Mouse (Mus musculus) ovary, postnatal 10 days (tissue): ENCODE measurements at regions not wholly inside any gene's neighbourhood (a gene's known extent, or its start where the extent isn't known, plus 50 kb on each side); places are given as distances from the start of the nearest gene placed in this dataset.
"Not testable (repeated sequence)": the region's sequence is repeated elsewhere in the genome, so short reads cannot be mapped to it uniquely, and the experiment has no call there.

Experiments
- DNase-seq: peaks from one replicate; pipeline ENCODE4 v3.0.0; 2022; ENCODE audit warnings: low spot score

DNA sequence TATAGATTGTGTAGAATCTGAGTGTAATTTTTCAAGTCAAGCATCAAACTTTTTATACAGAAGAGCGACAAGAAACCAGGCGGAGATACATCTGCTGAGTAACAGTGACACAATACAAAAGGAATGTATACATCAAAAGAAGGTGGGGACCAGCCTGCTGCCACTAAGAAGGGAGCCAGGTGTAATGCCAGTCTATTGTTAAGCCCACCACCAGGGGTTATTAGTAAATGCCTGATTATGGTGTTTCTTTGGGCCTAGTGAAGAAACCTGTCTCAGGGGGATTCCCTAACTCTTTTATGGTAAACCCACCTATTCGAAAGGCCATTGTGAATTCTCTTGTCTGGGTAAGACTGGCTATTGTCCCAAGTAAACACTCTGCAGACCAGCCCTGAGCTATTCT is 126.3 kb upstream of the Thpo start:
- DNase-seq = not testable (repeated sequence)

DNA sequence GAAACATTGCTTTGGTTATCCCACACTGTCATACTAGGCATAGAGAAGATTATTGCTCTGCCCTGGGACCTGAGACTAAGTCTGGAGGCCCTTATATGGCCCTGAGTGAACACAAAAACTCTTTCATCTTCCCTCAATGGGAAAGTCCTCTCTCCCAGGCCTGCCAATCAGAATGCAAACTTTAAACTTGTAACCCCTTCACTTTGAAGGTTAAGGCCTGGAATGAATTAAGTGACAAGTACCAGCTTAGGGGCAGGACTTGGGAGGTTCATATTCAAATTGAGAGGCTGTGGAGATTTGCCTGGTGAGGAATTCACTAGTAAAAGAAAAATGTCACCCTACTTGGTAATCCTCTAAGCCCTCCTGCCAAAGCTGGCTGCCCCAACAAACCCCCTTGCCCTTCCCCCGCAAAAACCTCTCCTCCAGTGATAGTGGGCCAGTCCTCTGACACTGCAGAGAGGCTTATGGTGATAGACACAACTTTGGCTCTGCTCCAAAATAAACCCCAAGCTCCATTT is 120.4 kb upstream of the Thpo start:
- DNase-seq = no peak

DNA sequence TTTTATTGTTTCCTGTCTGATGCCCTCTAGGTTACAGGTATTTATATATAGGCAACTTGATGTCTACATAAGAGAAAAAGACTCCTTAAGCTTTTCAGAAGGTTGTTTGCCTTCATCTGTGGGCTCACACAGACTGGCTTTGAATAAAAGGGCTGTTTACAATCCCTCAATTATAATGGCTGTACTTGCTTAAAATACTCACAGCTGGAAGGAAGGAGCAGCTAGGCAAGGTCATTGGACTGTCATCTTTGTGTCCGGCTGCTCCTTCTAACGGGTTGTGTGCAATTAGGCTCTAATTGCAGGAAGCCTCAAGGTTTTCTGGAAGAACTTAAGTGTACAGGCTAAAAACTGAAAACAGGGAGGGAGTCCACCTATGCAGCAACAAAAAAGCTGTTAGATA is 103.8 kb upstream of the Thpo start:
- no peak for DNase-seq

DNA sequence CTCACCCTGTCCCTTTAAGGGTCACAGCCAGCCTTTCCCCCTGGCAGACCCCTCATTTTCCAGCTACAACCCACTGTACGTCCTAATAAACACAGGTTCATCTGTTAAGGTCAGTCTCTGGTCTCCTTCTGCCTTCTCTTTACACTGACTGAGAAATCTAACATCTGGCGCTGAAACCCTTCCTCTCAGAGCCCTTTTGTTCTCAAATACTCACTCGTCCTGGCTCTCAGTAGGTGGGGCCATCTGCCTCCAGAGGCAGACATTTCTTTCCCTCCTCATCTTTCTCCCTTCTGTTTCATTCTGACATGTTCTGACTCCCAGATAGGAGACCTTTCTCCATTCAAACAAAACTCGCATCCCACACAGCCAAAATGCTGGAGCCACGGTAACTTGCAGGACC is 102.6 kb upstream of the Thpo start:
- DNase-seq = no peak

DNA sequence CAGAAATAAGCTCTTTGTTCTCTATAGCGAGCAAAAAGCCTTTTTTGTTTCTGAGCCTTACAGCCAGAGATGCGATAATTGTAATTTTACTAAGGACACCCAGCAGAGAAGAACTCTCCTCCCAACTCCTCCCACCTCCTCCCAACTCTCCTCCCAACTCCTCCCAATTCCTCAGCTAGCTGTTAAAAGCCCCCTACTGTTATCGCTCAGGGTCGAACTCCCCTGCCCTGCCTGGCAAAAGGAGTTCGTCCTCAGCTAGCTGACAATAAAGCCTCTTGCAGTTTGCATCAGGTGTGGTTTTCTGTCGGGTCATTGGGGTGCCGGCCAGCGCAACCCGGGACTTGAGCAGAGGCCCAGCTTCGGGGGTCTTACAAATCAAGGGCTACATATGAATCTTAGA is 99.5 kb upstream of the Thpo start:
- DNase-seq = not testable (repeated sequence)

DNA sequence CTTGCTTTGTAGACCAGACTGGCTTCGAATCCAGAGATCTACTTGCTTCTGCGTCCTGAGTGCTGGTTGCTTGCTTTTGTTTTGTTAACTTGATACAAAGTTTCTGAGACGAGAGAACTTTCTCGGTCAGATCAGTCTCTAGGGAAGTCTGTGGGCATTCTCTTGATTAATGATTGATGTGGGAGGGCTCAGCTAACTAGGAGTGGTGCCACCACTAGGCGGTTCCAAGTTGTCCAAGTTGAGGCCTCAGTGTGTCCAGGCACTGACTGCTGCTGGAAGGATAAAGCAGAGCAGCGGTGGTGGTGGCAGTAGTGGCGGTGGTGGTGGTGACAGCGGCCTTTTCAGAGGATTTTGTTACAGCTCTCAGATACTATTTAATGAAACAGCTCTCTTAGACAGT is 99.0 kb upstream of the Thpo start:
- no peak for DNase-seq

DNA sequence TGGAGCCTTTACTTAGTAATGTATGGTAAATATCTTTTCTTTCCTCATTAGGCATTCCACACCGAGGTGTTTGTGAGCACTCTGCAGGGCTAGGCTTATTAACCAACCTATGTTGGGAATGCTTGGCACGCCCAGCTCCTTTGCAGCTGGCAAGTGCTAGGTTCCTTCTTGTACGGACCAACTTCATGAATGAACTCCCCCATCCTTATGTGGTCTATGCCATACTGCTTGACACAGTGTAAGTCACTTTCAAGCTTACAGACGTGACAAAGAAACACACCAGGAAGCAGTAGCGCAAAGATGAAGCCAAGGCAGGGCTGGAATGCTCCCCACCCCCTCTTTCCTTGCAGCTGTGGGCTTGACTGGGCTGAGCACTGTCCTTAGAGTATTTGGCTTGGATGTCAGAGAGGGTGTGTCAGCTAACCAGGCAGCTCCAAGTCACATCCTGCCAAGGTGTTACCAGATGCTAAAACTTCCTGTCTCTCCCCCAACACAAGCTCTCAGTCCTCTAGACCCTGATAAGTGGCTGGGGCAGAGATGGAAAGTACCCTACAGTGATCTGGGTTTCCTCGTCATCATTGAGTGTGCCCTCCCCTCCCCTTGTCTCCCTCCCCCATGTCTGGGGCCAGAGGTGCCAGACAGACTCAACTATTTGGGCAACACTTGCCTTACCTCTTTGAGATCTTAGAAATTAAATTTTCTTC is 95.6 kb upstream of the Thpo start:
- no peak for DNase-seq

DNA sequence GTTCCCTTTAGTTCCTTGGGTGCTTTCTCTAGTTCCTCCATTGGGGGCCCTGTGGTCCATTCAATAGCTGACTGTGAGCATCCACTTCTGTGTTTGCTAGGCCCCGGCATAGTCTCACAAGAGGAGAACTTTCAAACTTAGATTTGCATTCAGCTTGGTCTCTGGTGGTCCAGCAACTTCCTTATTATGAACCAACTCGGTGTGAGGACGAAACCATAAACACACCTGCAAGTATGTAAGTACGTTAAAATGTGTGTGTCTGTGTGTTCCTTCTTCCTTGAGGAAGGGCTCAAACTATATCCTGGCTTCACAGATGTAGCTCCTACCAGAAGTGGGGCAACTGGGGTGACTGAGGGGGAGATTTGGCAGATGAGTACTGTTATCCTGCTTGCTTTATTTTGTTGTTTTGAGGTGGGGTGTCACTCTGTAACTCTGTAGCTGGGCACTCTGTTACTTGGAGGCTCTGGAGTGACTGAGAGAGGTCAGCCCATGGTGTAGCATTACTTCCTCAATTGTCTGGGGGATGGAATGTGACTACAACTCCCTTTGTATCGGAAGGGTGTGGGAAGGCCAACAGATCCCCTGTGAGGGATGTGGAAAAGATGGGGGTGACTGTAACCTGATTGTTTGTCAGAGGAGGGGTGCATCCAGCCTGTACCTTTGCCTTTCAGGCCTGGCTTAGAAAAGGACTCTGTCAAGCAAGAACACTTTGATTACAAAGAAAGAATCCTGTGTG is 94.9 kb upstream of the Thpo start:
- no peak for DNase-seq

DNA sequence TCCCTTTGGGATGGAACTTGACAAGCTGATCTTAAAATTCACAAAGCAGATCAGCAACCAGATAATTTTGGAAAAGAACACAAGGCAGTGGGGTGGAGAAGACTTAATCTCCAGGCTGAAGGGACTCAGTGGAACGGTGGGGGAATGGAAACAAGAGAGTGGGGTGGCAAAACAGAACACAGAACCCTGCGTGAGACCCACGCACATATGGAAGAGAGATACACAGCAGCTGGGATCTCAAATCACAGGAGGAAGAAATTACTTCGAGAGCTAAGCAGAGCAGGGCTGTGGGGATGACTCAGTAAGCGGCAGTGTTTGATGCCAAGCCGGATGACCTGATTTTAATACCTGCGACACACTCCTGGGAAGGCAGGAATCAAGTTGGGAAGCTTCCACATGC is 89.9 kb upstream of the Thpo start:
- no peak for DNase-seq

DNA sequence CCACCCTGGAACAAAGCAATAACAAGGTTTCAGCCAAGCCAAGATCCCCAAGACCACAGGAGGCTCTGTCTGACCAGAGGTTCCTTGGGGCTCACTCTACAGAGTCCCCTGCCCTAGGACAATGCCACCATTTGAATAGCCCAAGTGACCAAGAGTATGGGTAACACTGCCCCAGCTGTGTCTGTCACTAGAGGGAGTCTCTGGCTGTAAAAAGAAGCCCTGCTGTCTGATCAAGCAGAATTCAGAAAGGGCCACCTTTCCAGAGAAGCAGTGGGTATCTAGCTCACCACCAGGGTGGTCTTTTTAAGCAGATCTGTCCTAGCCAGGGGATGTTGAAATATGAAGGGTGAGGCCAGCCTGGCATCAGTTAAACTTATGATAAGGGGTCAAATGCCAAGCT is 86.6 kb upstream of the Thpo start:
- DNase-seq = no peak

DNA sequence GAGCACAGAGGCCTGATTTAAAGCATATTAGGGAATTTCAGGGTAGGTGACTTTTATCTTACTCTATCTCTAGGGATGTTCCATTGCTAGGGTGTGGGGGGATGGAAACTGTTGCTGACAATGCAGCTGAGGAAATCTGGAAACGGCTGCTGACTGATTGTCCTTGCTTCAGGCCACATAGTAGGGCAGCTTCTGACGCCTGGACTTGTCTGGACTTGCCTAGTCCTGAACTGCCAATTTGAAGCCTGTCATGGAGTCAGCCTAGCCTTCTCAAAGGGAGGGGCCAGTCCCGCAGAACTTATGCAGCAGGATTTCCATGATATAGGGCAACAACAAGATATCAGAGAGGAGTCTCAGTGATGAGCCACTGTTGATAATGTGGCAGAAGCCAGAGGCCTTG is 85.3 kb upstream of the Thpo start:
- DNase-seq = no peak

DNA sequence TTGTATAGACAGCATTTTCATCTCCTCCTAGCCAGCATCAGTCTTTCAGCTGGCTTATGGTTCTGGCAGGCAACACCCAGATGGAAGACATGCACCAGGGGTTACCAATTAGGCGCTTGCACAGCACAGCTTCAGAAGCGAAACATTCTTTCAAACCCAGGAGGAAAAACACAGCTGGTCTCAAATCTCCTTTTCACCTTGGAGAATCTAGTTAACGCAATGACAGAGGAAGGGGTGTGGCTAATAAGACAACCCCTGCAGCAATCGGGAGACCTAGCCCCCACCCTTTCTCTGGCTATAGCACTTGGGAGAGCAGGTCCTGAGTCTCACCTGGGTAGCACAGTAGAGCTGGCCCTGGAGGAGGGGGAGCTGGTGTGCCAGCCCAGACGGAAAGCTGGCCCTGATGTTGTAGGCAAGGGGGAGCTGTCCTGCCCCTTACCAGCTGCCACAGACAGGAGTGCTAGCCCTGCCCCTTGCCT is 84.4 kb upstream of the Thpo start:
- no peak for DNase-seq

DNA sequence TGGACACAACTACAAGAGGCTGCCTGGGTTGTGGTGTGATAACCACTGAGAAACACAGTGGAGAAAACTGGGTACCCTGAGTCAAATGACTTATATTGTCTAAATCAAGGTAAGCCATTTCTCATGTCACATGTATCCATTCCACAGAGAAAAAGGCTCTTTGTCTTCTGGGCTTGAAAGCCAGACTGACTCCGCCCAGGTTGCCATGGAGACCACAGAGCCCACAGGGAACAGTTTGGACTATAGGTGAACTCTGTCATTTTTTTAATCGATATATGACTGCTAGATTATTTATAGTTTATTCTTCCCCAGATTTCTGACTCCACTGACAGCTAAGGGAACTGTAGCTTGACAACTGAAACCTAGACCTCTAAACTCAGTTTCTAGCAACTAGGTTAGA is 80.7 kb upstream of the Thpo start:
- no peak for DNase-seq

DNA sequence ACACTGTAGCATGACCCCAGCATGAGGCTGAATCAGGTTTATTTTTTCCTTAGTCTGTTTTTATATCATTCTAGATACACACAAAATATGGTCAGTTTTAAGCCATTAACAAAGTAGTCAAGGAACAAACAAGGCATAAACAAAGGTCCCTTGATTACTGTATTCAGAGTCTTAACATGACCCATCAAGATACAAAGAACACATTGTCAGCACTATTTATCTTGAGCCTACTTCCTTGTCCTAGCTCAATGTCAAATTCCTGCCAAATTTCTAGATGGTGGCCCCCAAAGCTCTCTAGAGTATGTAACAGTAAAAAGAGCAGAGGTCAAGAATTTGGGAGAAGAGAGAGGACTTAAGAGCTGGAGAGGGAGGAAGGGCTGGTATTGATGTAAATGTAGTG is 79.9 kb upstream of the Thpo start:
- no peak for DNase-seq

DNA sequence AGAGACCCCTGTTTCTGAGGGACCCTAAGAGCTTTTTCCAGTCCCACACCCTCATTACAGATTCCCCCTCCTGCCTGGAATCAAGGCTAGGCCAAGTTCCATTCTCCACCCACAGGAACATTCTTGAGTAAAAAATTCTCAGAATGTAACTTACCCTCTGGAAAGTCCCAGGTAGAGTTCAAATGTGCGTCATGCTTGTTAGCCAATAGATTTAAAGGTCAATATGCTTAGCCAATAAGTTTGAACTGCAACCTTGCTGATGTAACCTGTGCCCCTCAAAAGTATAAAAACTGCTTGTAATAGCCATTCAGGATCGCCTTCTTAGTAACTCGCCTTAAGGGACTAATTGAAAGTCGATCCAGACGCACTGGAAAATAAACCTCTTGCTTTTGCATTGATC is 77.7 kb upstream of the Thpo start:
- not testable (repeated sequence) for DNase-seq

DNA sequence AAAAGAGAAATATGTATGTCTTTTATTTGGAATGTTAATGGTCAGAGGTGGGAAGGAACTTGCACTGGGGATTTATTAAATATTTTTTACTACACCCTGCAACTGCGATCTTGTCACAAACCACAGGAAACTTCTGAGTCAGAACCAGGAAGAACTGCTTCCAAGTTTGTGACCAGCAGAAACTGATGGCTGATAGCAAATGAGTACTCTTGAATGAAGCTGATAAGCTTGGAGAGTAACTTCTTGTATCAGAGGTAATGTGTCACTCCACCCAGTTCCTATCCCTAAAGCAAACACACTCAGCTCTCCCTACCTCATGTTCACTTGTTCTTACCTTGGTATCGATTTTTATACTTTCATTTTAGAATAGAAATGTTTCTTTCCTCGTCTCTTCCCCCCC is 76.0 kb upstream of the Thpo start:
- DNase-seq = no peak

DNA sequence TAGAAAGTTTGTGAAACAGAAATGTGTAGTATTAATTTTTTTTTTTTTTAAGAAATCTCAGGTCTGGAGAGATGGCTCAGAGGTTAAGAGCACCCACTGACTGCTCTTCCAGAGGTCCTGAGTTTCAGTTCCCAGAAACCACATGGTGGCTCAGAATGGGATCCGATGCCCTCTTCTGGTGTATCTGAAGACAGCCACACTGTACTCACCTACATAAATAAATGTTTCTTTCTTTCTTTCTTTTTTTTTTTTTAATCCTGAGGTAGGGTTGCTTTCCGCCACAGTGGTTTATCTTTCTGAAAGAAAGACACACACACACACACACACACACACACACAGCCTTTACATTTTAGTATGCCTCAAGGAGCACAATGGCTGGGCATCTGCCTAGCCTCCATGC is 74.0 kb upstream of the Thpo start:
- no peak for DNase-seq

DNA sequence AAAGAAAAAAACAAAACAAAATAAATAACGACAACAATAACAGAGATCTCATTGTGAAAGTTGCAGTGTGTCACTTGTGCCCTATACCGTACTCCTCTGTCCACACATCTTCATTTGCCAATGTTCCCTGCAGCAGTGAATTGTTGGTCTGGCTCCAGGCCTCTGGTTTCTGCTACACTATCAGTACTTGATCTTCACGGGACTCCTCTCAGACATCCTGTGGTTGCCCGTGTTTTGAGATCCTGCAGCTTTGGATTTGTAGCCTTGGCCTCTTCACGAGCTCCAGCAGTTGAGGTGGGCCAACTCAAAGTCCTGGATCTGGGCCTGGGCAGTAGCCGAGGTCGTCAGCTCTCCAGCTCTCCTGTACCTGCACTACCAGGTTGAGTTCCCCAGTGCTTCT is 72.4 kb upstream of the Thpo start:
- DNase-seq = no peak

DNA sequence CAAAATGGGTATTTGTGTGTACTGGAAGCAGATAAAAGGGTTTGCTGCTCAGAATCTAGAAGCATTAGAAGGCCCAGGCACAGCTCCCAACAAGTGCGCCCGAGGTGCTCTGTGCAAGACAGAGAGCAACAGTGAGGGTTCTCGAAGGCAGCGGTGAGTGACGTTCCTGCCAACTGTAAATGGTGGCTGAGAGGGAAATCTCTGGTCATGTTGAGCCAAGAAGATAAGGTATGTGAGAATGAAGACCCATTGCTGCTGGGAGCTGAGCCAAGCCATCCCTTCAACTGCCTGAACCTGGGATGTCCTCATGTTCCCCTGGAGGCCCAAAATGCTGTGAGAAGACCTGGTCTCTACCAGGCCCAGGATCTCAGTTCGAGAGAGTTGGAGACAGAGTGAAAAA is 71.5 kb upstream of the Thpo start:
- DNase-seq = no peak

DNA sequence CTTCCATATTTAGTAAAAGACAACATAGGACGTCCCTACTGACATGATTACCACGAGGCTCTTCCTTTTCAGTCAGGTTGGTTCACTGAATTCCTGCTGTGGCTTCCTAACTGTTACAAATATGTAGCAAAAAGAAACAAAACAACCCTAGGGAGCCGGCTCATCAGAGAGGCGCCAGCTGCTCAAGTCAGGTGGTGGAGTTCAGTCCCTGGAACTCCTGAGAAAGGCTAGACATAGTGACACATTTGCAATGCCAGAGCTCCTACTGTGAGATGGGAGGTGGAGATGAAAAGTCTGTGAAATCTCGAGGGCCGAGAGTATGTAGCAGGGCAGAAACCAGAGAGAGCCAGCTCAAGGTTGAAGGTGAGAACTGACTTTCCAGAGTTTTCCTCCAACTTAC is 70.8 kb upstream of the Thpo start:
- DNase-seq = no peak

DNA sequence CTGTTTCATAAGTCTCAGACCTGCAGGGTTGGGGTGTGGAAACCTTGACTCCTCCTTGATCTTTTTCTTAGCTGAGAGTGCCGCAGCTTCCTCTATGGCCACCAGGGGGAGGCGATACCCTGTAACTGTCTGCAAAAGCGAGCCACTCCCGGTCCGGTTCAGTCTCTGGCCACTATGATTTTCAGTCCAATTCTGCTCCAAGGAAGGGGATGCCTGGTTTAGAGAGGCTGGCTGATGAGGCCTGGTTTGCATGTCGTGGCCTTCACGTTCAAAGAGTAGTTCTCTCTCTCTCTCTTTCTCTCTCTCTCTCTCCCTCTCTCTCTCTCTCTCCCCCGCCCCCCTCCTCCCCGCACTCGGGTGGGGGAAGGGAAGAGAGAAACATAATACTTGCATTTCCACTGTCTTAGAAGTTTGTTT is 70.3 kb upstream of the Thpo start:
- DNase-seq = peak; percentile 50

DNA sequence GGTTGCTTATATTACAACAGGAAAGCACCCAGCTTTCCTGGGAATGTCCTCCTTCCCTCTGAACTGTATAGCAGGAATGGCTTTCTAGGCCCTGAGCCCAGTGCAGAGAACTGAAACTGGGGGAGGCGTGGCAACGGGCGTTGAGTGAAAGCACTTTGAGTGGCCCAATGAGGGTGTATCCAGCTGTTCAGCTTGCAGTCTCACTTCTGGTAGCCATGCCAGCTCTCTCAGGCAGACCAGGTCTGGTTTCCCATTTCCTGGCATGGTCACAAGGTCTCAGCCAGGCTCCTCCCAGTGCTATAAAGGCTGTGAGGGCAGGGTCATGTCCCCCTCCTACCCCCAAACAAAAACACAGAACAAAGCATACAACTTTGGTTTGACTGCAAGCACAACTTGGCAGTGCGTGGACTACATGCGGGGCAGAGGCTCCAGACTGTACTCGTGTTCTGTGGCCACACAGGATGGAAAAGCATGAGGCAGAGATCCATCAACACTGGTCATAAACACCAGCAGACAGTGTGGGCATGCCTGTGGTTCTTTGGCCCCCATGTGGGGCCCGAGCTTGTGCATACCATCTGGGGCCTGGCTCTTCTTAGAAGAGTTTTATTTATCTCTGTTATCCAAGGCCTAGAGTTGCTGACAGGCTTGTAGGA is 69.1 kb upstream of the Thpo start:
- no peak for DNase-seq

DNA sequence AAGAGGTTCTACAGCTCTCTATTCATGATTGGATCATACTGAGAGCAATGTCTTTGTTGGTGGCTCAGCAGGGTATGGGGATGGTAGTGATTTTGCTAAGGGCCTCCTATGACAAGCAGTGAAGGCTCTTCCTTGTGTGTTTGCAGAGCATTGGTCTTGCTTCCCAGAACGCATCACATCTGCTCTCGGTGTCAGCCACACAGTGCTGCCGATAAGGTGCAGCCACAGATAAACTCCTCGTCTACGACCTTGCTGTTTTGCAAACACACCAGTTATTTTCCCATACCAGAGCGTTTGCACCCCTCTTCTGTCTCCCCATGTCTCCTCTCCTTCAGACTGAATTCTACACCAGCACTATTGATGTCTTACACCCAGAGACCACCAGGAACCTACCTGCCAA is 68.4 kb upstream of the Thpo start:
- no peak for DNase-seq
